Mouse (Mus musculus): ENCODE measurements around the gene Arfrp1. TPM values are rescaled to one million over a fixed set of nuclear protein-coding genes. Genes with fewer than 3 reads are reported as not detected.

The Arfrp1 gene
- 32.1 TPM in 2 replicates for polyA plus RNA-seq (2015; fragmentation: Nextera tagmentation; extraction: Ambion mirVana)

DNA sequence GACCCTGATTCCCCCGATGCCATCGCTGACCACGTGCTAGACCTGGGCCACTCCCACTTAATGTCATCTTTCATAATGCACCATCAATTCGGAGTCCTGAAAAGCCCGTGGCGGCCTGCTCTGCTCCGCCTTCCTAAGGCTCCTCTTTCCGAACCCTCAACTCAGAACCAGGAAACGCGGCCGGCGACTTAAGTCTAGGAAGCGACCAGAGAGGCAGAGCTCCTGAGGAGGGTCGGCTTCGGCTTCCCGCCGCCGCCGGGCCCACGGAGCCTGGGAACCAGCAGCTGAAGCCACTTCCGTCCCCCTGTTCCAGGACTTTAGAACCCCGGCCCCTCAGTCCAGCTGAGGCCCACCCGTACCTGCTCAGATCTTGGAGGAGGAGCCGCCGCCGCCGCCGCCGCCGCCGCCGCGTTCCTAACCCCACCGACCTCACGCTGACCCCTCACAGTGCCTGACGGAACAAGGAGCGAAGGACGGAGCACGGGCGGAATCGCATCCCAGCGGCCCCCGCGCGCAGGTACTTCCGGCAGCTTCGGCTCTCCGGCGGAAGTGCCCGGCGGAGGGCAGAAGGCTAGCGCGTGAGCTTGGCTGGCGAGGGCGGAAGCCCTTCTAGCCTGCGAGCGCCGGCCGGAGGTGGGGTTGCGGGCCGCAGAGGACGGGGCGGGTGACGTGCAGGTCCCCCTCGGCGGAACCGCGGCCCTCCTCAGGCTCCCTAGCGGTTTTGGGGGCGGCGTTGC is at the start of gene Arfrp1, which contains the start of gene Zgpat:
Arfrp1 (minus strand) TSS at position 545 of the 737 bp plus-strand sequence.
Zgpat (plus strand) TSS at position 69 of the 737 bp plus-strand sequence.
- peak; percentile 89 for ATAC-seq
- H3K27ac ChIP-seq (ENCODE audit: low read depth, low read length) = peak within 1 kb of the TSS; percentile 93

GRCm38 (mm10) chr2:181413141-181413540 is 47.9 kb upstream of the Arfrp1 start:
- no peak overlapping the region for H3K4me3 ChIP-seq (ENCODE audit: low read depth, low read length)
- ATAC-seq = no peak
- no peaks in the 10 kb centered on the region for H3K9me3 ChIP-seq (ENCODE audit: control insufficient read depth)
- no peak overlapping the region for H3K4me2 ChIP-seq (replicated peaks; ENCODE audit: low read depth)
- H3K9ac ChIP-seq (ENCODE audit: low read depth, low read length) = no peak overlapping the region
- 46% methylated on average over 2 of the region's 2 CpGs for WGBS
- H3K27me3 ChIP-seq (replicated peaks; ENCODE audit: control insufficient read depth, insufficient read depth, low read length) = no peaks in the 10 kb centered on the region
- no peak for TF ChIP-seq CTCF (IDR thresholded peaks at IDR 0.05; ENCODE audit: low read depth)
- no peaks in the 10 kb centered on the region for H3K36me3 ChIP-seq (ENCODE audit: control insufficient read depth, insufficient read depth)
- no peaks in the 10 kb centered on the region for H3K4me1 ChIP-seq (replicated peaks; ENCODE audit: control insufficient read depth, insufficient read depth, low read length)
- H3K27ac ChIP-seq (ENCODE audit: low read depth, low read length) = no peak overlapping the region

More for the DNA sequence above, at the start of gene Arfrp1, which contains the start of gene Zgpat:
- Histone ChIP-seq H3K4me3 (ENCODE audit: low read depth, low read length) (peak within 1 kb of the TSS; percentile 75), H3K36me3 (ENCODE audit: control insufficient read depth, insufficient read depth) (peaks cover 35% of the 10 kb centered on the region), H3K4me2 (replicated peaks; ENCODE audit: low read depth) (peak within 1 kb of the TSS; percentile 95), H3K27me3 (replicated peaks; ENCODE audit: control insufficient read depth, insufficient read depth, low read length) (no peaks in the 10 kb centered on the region), H3K9me3 (ENCODE audit: control insufficient read depth) (no peaks in the 10 kb centered on the region), H3K4me1 (replicated peaks; ENCODE audit: control insufficient read depth, insufficient read depth, low read length) (0 out of 2 replicates have a peak, but pooled peaks cover 3% of the 10 kb centered on the region), H3K9ac (ENCODE audit: low read depth, low read length) (peak within 1 kb of the TSS; percentile 75)
- WGBS = under 1% methylated on average over 70 of the region's 71 CpGs
- peak; percentile 9; the same call in 1 of the 2 replicates for TF ChIP-seq CTCF (IDR thresholded peaks at IDR 0.05; ENCODE audit: low read depth)

DNA sequence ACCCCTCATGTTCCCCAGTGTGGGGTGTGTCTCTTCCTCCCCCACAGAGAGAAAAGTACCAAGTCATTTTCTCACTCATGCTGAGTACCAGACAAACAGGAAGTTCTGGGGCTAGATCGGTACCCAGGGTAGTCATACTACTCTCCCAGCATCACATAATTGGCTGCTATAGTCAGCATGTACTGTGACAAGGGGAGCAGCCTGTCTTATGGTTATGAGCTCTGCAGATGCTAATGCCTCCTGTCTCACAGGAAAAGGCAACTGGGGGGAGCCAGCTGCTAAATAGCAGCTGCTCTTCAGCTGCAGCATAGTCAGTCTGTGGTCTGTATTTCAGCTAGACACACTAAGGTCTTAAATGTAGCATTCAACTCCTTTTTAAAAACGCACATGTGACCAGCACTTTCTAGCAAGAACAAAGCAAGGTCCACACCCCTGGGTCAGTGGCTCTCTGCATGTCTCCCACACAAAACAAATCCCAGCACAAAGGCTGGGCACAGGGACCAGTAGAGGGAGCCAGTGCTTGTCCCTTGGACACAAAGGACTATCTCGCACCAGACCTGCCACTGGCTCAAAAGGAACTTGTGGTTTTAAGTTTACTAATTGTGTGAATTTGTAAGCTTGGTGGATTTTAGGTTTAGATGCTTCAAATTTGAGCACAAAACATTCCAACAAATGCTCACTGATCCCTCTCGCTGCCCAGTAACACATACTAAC is 45.7 kb upstream of the Arfrp1 start:
- Histone ChIP-seq H3K4me3 (ENCODE audit: low read depth, low read length) (no peak overlapping the region), H3K9me3 (ENCODE audit: control insufficient read depth) (no peaks in the 10 kb centered on the region), H3K9ac (ENCODE audit: low read depth, low read length) (no peak overlapping the region), H3K27ac (ENCODE audit: low read depth, low read length) (no peak overlapping the region), H3K27me3 (replicated peaks; ENCODE audit: control insufficient read depth, insufficient read depth, low read length) (no peaks in the 10 kb centered on the region), H3K4me2 (replicated peaks; ENCODE audit: low read depth) (no peak overlapping the region), H3K36me3 (ENCODE audit: control insufficient read depth, insufficient read depth) (no peaks in the 10 kb centered on the region), H3K4me1 (replicated peaks; ENCODE audit: control insufficient read depth, insufficient read depth, low read length) (no peaks in the 10 kb centered on the region)
- 44% methylated on average over 4 of the region's 4 CpGs for WGBS
- ATAC-seq = no peak
- TF ChIP-seq CTCF (IDR thresholded peaks at IDR 0.05; ENCODE audit: low read depth) = peak; percentile 91

DNA sequence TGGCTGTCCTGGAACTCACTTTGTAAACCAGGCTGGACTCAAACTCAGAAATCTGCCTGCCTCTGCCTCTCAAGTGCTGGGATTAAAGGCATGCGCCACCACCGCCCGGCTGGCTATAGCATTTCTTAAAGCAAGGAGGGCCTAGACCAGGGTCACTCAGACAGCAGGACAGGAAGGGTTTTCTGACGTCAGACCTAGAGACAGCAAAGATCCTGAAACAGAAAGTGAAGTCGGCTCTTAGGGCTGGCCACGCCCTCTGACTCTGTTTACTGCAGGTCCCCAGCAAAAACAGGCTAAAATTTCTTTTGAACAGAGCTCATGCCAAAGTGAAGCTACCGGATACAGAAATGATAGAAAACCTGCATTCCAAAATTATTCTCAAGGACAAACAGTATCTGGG is 44.4 kb upstream of the Arfrp1 start:
- TF ChIP-seq CTCF (IDR thresholded peaks at IDR 0.05; ENCODE audit: low read depth) = no peak
- Histone ChIP-seq H3K4me3 (ENCODE audit: low read depth, low read length) (no peak overlapping the region), H3K4me1 (replicated peaks; ENCODE audit: control insufficient read depth, insufficient read depth, low read length) (no peaks in the 10 kb centered on the region), H3K9ac (ENCODE audit: low read depth, low read length) (no peak overlapping the region), H3K9me3 (ENCODE audit: control insufficient read depth) (no peaks in the 10 kb centered on the region), H3K36me3 (ENCODE audit: control insufficient read depth, insufficient read depth) (no peaks in the 10 kb centered on the region), H3K27ac (ENCODE audit: low read depth, low read length) (no peak overlapping the region), H3K27me3 (replicated peaks; ENCODE audit: control insufficient read depth, insufficient read depth, low read length) (no peaks in the 10 kb centered on the region), H3K4me2 (replicated peaks; ENCODE audit: low read depth) (no peak overlapping the region)
- no peak for ATAC-seq
- 77% methylated on average over 7 of the region's 7 CpGs for WGBS

DNA sequence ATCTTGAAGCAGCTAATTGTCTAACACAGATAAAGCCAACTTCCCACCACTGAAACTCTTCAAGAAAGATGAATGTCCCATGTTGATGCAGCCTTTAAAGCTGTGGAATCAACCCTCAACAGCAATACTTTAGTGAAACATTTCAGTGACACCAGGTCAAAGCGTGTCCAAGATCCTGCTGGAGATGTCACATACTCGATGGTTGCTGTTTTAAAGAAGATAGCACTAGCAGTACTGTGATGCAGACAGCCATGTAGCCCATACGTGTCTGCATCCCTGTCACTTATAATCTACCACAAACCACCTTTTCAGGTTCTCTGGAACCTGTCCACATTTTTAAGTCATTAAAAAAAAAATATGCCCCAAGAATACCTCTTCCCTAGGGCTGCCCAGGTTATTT is 38.5 kb upstream of the Arfrp1 start:
- Histone ChIP-seq H3K9ac (ENCODE audit: low read depth, low read length) (no peak overlapping the region), H3K4me2 (replicated peaks; ENCODE audit: low read depth) (no peak overlapping the region), H3K9me3 (ENCODE audit: control insufficient read depth) (no peaks in the 10 kb centered on the region), H3K4me3 (ENCODE audit: low read depth, low read length) (no peak overlapping the region), H3K27me3 (replicated peaks; ENCODE audit: control insufficient read depth, insufficient read depth, low read length) (no peaks in the 10 kb centered on the region), H3K27ac (ENCODE audit: low read depth, low read length) (no peak overlapping the region), H3K36me3 (ENCODE audit: control insufficient read depth, insufficient read depth) (no peaks in the 10 kb centered on the region), H3K4me1 (replicated peaks; ENCODE audit: control insufficient read depth, insufficient read depth, low read length) (no peaks in the 10 kb centered on the region)
- WGBS = 89% methylated on average over 3 of the region's 3 CpGs
- ATAC-seq = no peak
- no peak for TF ChIP-seq CTCF (IDR thresholded peaks at IDR 0.05; ENCODE audit: low read depth)

- no peaks in the 10 kb centered on the region for H3K9me3 ChIP-seq (ENCODE audit: control insufficient read depth)
- no peak for TF ChIP-seq CTCF (IDR thresholded peaks at IDR 0.05; ENCODE audit: low read depth)
- WGBS = 11% methylated on average over 1 of the region's 1 CpGs
Observed at GRCm38 (mm10) chr2:181401497-181401896, 36.3 kb upstream of the Arfrp1 start.

More at GRCm38 (mm10) chr2:181401497-181401896, 36.3 kb upstream of the Arfrp1 start:
- Histone ChIP-seq H3K36me3 (ENCODE audit: control insufficient read depth, insufficient read depth) (no peaks in the 10 kb centered on the region), H3K27me3 (replicated peaks; ENCODE audit: control insufficient read depth, insufficient read depth, low read length) (no peaks in the 10 kb centered on the region), H3K4me2 (replicated peaks; ENCODE audit: low read depth) (no peak overlapping the region), H3K4me1 (replicated peaks; ENCODE audit: control insufficient read depth, insufficient read depth, low read length) (no peaks in the 10 kb centered on the region), H3K4me3 (ENCODE audit: low read depth, low read length) (no peak overlapping the region), H3K9ac (ENCODE audit: low read depth, low read length) (no peak overlapping the region), H3K27ac (ENCODE audit: low read depth, low read length) (no peak overlapping the region)
- no peak for ATAC-seq
